Mouse (Mus musculus) right cerebral cortex, adult 2 months (tissue): Measurements from ENCODE around the gene Rbbp7.

Experiments
- DNase-seq, 2 experiments: peaks; one replicate each; pipeline ENCODE4 v3.0.0; 2021 to 2022; ENCODE audit warnings: low spot score in 2 of 2

The Rbbp7 gene

GRCm38 (mm10) chrX:162828016-162828415 is 67.8 kb downstream of the Rbbp7 start:
- peak in 1 of 2 experiments; percentile 7 for DNase-seq
